Mouse (Mus musculus) frontal cortex, postnatal 10 days (tissue): ENCODE data around the gene Lipe.
A peak's percentile ranks its signal among the peaks of the same experiment; 100 is the strongest.

Source experiments
- DNase-seq, 2 experiments: peaks; one replicate each; pipeline ENCODE4 v3.0.0; 2022; ENCODE audit warnings: low spot score in 2 of 2, mixed read lengths in 1 of 2

Lipe gene

GRCm38 (mm10) chr7:25385850-25386555, 12.5 kb downstream of the Lipe start:
- DNase-seq = no peak

- no peak for DNase-seq
Observed at GRCm38 (mm10) chr7:25385259-25385658, 13.3 kb downstream of the Lipe start.

GRCm38 (mm10) chr7:25384818-25385217, 13.7 kb downstream of the Lipe start:
- no peak for DNase-seq

GRCm38 (mm10) chr7:25384318-25384717, 14.2 kb downstream of the Lipe start:
- no peak for DNase-seq

- DNase-seq = no peak
Observed at GRCm38 (mm10) chr7:25383891-25384290, 14.6 kb downstream of the Lipe start.

GRCm38 (mm10) chr7:25383385-25383784, 15.1 kb downstream of the Lipe start:
- no peak for DNase-seq

- DNase-seq = no peak
Observed at GRCm38 (mm10) chr7:25382541-25382940, 16.0 kb downstream of the Lipe start.

GRCm38 (mm10) chr7:25381284-25381680, 17.2 kb downstream of the Lipe start:
- DNase-seq = no peak

GRCm38 (mm10) chr7:25380392-25381283, 17.9 kb downstream of the Lipe start:
- DNase-seq = no peak

- DNase-seq = no peak
Observed at GRCm38 (mm10) chr7:25379551-25380351, 18.8 kb downstream of the Lipe start.

GRCm38 (mm10) chr7:25378181-25379100, 20.1 kb downstream of the Lipe start:
- DNase-seq = no peak

GRCm38 (mm10) chr7:25377100-25377700, 21.3 kb downstream of the Lipe start:
- DNase-seq = no peak

GRCm38 (mm10) chr7:25376556-25376955, 22.0 kb downstream of the Lipe start:
- peak; percentile 80 to 86 for DNase-seq

- no peak for DNase-seq
Observed at GRCm38 (mm10) chr7:25372441-25372840, 26.1 kb downstream of the Lipe start.

- DNase-seq = no peak
Observed at GRCm38 (mm10) chr7:25369058-25369749, 29.3 kb downstream of the Lipe start, which contains the start of gene Cnfn. Gene Cnfn, minus strand, starts transcription at chr7:25369724.

GRCm38 (mm10) chr7:25368333-25368732, 30.2 kb downstream of the Lipe start:
- DNase-seq = no peak

GRCm38 (mm10) chr7:25367632-25368293, 30.7 kb downstream of the Lipe start:
- DNase-seq = no peak

- DNase-seq = no peak
Observed at GRCm38 (mm10) chr7:25365937-25366625, 32.4 kb downstream of the Lipe start.

- DNase-seq = no peak
Observed at GRCm38 (mm10) chr7:25363632-25364031, 34.9 kb downstream of the Lipe start.
